Mouse (Mus musculus): ENCODE results near the gene Iffo1. TPM values are rescaled to one million over a fixed set of nuclear protein-coding genes. Genes with fewer than 3 reads are reported as not detected.

Gene Iffo1
- polyA plus RNA-seq, 1 experiment from 2014 or later: 11.9 TPM

DNA sequence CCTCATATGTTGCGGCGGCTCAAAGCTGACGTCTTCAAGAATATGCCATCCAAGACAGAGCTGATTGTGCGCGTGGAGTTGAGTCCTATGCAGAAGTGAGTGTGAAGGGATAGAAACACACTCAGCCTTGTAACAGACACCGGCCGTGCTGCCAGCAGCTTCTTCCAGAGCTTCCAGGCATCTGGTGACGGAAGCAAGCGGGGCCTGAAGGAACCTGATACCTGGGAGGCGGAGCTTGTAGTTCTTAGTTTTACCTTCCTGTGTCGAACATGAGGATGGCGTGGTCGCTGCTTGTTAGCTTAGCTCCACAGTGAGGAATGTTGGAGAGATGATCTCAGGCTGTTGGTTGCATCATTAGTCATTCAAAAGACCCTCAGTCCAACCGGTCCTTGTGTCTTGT is 35.7 kb upstream of the Iffo1 start:
- H3K9me3 ChIP-seq (replicated peaks): no peaks in the 10 kb centered on the region
- H3K9ac ChIP-seq: no peak overlapping the region
- no peaks in the 10 kb centered on the region for H3K4me1 ChIP-seq
- H3K27ac ChIP-seq: no peak overlapping the region
- H3K36me3 ChIP-seq (ENCODE audit: poor library complexity, severe bottlenecking): peaks cover 100% of the 10 kb centered on the region
- H3K27me3 ChIP-seq: no peaks in the 10 kb centered on the region
- no peak for ATAC-seq
- H3K4me2 ChIP-seq: no peak overlapping the region
- H3K4me3 ChIP-seq: no peak overlapping the region
- 90% methylated on average over 14 of the region's 14 CpGs for WGBS

DNA sequence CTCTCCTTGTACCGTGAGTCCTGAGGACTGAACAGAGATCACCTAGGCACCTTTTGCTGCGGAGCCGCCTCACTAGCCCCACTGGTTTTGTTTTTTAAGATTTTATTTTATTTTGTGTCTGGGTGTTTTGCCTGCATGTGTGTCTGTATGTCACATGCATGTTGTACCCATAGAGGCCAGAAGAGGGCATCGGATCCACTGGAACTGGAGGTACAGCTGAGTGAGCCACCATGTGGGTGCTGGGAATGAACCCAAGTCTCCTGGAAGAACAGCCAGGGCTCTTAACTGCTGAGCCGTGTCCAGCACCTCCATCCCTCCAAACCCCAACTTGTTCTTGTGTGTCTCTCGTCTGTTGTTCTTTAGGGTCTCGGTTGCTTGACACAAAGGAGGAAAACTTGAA is 34.1 kb upstream of the Iffo1 start:
- H3K9ac ChIP-seq: no peak overlapping the region
- no peak overlapping the region for H3K4me3 ChIP-seq
- ATAC-seq: no peak
- WGBS: 90% methylated on average over 7 of the region's 7 CpGs
- no peaks in the 10 kb centered on the region for H3K4me1 ChIP-seq
- no peaks in the 10 kb centered on the region for H3K9me3 ChIP-seq (replicated peaks)
- H3K36me3 ChIP-seq (ENCODE audit: poor library complexity, severe bottlenecking): peaks cover 98% of the 10 kb centered on the region
- H3K27ac ChIP-seq: no peak overlapping the region
- no peak overlapping the region for H3K4me2 ChIP-seq
- no peaks in the 10 kb centered on the region for H3K27me3 ChIP-seq

DNA sequence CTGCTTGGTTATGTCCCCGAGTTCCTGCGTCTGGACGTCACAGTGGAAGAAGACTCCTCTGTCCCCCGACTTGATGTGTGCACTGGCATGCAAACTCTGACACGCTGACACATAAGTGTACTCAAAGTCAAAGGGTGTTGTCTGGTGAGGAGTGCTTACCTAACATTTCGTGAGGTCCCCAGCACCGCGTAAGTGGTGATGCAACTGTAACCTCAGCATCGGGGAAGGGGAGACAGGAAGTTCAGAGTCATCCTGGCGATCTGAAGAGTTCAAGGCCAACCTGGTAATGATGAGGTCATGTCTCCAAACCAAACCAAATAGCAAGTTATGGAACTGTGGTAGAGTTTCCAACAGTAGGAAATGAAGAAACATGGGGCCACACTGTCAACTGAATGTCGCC is 32.5 kb upstream of the Iffo1 start:
- Histone ChIP-seq H3K27ac (no peak overlapping the region), H3K9me3 (replicated peaks) (no peaks in the 10 kb centered on the region), H3K36me3 (ENCODE audit: poor library complexity, severe bottlenecking) (peaks cover 98% of the 10 kb centered on the region), H3K9ac (no peak overlapping the region), H3K4me3 (no peak overlapping the region), H3K4me2 (no peak overlapping the region), H3K27me3 (no peaks in the 10 kb centered on the region), H3K4me1 (no peaks in the 10 kb centered on the region)
- ATAC-seq: no peak
- WGBS: 95% methylated on average over 11 of the region's 11 CpGs

DNA sequence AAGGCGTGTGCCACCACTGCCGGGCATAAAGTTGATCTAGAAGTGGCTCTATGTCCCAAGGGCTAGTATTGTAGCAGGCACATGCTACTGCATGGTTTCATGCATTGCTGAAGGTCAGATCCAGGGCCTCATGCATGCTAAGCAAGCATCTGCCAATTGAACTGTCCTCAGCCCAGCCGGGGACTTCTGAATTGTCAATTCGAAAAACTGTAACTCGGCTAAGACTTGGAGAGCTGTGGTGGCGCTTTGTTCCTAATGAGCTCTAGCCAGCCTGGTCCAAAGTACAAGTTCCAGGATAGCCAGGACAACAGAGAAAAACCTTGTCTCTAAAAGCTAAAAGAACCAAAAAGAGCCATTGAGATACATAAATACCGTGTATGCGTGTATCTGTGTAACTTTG is 25.7 kb upstream of the Iffo1 start:
- Histone ChIP-seq H3K27me3 (no peaks in the 10 kb centered on the region), H3K9ac (no peak overlapping the region), H3K27ac (no peak overlapping the region), H3K4me1 (no peaks in the 10 kb centered on the region), H3K4me2 (no peak overlapping the region), H3K4me3 (no peak overlapping the region), H3K36me3 (ENCODE audit: poor library complexity, severe bottlenecking) (peaks cover 97% of the 10 kb centered on the region), H3K9me3 (replicated peaks) (no peaks in the 10 kb centered on the region)
- ATAC-seq: no peak
- 94% methylated on average over 8 of the region's 8 CpGs for WGBS

DNA sequence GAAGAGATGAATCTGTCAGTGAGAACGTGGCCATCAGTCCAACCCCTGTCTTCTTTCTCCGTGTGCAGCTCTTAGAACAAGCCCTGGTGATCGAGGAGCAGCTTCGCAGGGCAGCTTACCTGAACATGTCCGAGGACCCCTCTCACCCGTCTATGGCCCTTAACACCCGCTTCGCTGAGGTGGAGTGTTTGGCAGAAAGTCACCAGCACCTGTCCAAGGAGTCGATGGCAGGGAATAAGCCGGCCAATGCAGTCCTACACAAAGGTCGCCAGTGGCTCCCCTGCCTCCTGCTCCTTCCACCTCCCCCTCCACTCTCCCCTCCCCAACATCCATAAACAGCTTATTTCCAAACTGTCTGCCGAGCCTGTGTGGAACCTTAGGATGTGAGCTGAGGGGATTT is 16.3 kb upstream of the Iffo1 start:
- H3K9me3 ChIP-seq (replicated peaks): no peaks in the 10 kb centered on the region
- no peak overlapping the region for H3K27ac ChIP-seq
- no peak overlapping the region for H3K4me2 ChIP-seq
- 92% methylated on average over 12 of the region's 12 CpGs for whole genome bisulfite sequencing
- no peak overlapping the region for H3K9ac ChIP-seq
- no peak overlapping the region for H3K4me3 ChIP-seq
- H3K36me3 ChIP-seq (ENCODE audit: poor library complexity, severe bottlenecking): peaks cover 77% of the 10 kb centered on the region
- no peaks in the 10 kb centered on the region for H3K27me3 ChIP-seq
- peaks cover 20% of the 10 kb centered on the region for H3K4me1 ChIP-seq
- ATAC-seq: no peak

DNA sequence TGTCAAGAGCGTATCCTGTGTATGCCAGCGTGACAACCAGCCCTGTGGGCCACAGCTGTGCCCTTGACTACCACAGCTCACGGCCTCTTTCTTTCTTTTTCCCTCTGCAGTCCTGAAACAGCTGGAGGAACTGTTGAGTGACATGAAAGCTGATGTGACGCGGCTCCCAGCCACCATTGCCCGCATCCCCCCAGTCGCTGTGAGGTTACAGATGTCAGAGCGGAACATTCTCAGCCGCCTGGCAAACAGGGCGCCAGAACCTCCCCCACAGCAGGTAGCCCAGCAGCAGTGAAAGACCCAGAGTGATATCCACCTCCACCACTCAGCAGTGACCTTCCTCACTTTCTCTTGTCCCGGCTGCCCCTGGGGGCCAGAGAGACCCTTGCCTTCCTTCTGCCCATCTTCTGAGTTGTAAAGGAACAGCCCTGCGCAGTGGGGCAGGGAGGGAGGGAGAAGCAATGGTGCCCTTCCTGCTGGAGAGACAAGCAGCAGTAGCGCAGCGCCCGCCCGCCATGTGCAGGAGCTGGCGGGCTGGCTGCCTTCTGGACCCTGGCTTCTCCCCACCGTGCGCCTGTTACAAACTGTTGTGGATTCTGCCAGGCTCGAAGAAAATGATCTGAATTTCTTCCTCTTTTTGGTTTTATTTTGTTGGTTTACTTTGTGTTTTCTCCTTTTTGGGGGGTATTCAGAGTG is 15.2 kb upstream of the Iffo1 start:
- peaks cover 20% of the 10 kb centered on the region for H3K4me1 ChIP-seq
- H3K36me3 ChIP-seq (ENCODE audit: poor library complexity, severe bottlenecking): peaks cover 76% of the 10 kb centered on the region
- H3K9ac ChIP-seq: no peak overlapping the region
- H3K4me2 ChIP-seq: no peak overlapping the region
- no peak overlapping the region for H3K27ac ChIP-seq
- WGBS: 86% methylated on average over 20 of the region's 20 CpGs
- no peaks in the 10 kb centered on the region for H3K27me3 ChIP-seq
- H3K9me3 ChIP-seq (replicated peaks): no peaks in the 10 kb centered on the region
- H3K4me3 ChIP-seq: no peak overlapping the region
- ATAC-seq: no peak

DNA sequence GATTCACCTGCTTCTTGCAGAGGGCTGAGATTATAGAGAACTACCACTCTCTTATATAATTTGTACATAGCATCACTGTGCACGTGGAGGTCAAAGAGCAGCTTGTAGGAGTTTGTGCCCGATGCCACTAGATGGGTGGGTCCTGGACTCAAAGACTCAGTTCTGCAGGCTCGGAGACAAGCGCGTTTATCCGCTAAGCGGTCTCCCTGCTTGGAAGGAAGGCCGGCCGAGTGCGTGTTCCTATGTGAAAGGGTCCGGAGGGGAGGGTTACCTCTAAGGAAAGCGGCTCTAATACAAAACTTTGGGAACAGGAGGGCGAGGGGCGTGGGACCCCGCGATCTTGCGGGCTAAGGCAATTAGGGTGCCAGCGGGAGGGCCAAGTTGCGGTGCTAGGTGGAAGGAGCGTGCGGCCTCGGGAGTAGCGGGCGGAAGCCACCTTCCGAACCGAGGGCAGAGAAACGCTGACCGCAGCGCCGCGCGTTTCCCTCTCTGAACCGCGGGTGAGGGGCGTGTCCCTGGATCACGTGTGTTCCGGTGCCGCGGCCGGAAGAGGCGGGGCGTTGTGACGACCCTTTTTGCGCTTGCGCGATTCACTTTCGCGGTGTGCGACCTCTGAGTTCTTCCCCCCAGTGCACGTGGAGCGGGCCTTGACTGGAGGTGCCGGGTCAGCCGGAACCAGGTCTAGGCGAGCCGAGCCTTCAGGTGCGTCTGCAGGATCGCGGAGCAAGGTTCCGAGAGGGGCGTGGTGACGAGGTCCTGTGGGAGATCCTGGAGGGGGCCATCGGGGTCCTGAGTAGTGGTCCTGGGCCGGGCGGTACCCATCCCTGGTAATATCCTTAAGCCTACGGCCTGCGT is 13.5 kb upstream of the Iffo1 start, which contains the start of gene Nop2:
Nop2 (plus strand) TSS at position 608 of the 855 bp plus-strand sequence.
- Histone ChIP-seq H3K4me1 (peaks cover 20% of the 10 kb centered on the region), H3K27me3 (no peaks in the 10 kb centered on the region), H3K36me3 (ENCODE audit: poor library complexity, severe bottlenecking) (peaks cover 75% of the 10 kb centered on the region), H3K4me2 (peak within 1 kb of the TSS; percentile 96), H3K9me3 (replicated peaks) (no peaks in the 10 kb centered on the region), H3K9ac (peak within 1 kb of the TSS; percentile 88), H3K27ac (peak within 1 kb of the TSS; percentile 83), H3K4me3 (peak within 1 kb of the TSS; percentile 78)
- WGBS: under 1% methylated on average over 64 of the region's 66 CpGs
- peak; percentile 94 for ATAC-seq

DNA sequence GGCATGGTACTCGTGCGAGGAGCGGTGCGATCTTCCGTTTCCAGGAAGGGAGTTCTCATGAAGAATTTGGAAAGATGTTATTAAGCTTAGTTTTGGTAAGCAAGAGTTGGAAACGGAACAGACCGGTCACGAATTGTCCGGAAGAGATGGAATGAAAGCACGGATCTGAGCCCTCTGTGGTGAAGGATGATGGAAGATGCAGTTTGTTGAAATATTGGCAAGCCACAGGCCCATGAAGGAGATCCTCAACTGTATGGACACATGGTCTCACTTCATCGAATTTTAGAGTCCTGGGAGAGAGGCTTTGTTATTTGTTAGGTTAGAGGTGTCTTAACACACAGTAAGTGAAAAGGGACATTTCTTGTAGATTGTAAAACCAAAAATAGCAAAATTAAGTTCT is 12.6 kb upstream of the Iffo1 start:
- WGBS: 12% methylated on average over 11 of the region's 11 CpGs
- no peaks in the 10 kb centered on the region for H3K9me3 ChIP-seq (replicated peaks)
- no peaks in the 10 kb centered on the region for H3K27me3 ChIP-seq
- H3K27ac ChIP-seq: no peak overlapping the region
- H3K4me1 ChIP-seq: peaks cover 20% of the 10 kb centered on the region
- peak overlapping the region; percentile 88 for H3K9ac ChIP-seq
- peaks cover 75% of the 10 kb centered on the region for H3K36me3 ChIP-seq (ENCODE audit: poor library complexity, severe bottlenecking)
- peak overlapping the region; percentile 96 for H3K4me2 ChIP-seq
- ATAC-seq: no peak
- peak overlapping the region; percentile 78 for H3K4me3 ChIP-seq

DNA sequence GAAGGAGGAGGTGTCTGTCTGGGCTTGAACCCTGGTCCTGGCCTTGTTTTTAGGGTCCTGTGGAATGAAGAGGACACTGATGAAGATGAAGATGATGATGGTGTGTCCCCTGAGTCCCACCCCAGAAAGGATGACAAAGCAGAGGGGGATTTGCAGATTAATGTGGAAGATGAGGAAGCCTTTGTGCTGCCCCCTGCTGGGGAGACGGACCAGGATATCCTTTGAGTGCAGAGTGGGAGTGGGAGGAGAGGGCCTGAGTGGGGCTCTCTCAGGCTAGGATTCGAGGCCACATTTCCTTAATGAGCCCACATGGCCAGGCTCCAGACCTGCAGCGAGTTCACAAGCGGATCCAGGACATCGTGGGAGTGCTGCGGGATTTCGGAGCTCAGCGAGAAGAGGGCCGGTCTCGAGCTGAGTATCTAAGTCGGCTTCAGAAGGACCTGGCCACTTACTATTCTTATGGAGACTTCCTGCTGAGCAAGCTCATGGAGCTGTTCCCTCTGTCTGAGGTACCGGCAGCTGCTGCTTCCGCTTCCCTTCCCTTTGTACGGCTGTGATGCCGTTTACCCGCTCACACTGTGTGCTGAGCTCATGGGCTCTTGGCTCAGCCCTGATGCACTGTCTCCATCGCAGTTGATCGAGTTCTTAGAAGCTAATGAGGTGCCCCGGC is 7.9 kb upstream of the Iffo1 start:
- no peak overlapping the region for H3K27ac ChIP-seq
- H3K4me3 ChIP-seq: no peak overlapping the region
- ATAC-seq: no peak
- peaks cover 15% of the 10 kb centered on the region for H3K4me1 ChIP-seq
- H3K36me3 ChIP-seq (ENCODE audit: poor library complexity, severe bottlenecking): peaks cover 89% of the 10 kb centered on the region
- no peaks in the 10 kb centered on the region for H3K9me3 ChIP-seq (replicated peaks)
- no peak overlapping the region for H3K9ac ChIP-seq
- no peak overlapping the region for H3K4me2 ChIP-seq
- H3K27me3 ChIP-seq: no peaks in the 10 kb centered on the region
- WGBS: 84% methylated on average over 19 of the region's 19 CpGs

DNA sequence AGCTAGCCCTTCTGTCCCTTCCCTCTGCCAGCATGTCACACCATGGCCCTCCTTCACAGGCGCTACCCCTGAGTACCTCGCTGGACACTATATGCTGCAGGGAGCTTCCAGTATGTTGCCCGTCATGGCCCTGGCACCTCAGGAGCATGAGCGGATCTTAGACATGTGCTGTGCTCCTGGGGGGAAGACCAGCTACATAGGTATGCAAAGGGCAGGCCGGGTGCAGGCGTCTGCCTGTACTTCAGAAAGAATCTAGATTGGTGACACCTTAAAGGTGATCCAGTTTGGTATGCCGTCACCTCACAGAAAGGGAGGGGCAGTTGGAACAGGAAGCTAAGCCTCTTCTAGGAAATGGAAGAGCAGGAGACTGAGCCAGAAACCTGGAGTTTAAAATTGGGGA is 5.3 kb upstream of the Iffo1 start:
- Histone ChIP-seq H3K4me3 (no peak overlapping the region), H3K9ac (no peak overlapping the region), H3K9me3 (replicated peaks) (no peaks in the 10 kb centered on the region), H3K4me1 (peaks cover 5% of the 10 kb centered on the region), H3K27me3 (no peaks in the 10 kb centered on the region), H3K27ac (no peak overlapping the region), H3K4me2 (no peak overlapping the region), H3K36me3 (ENCODE audit: poor library complexity, severe bottlenecking) (peaks cover 94% of the 10 kb centered on the region)
- WGBS: 94% methylated on average over 7 of the region's 7 CpGs
- ATAC-seq: no peak

DNA sequence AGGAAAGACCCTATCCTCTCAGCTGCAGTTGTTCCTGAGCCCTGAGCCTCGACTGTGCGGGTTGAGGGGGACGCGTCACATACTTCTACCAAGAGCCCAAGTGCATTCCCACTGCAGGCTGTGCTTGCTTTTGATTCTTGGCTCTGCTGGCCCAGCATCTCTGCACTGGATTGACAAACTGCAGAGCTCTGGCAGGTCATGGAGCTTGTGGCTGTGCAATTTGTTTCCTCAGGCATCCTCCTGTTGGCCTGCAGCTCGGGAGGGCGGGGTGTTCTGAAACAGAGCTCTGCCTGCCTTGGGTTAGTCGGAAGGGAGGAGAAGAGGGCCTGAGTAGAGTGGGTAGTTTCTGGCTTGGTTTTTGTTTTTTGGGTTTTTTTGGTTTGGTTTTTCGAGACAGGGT is 2.6 kb upstream of the Iffo1 start:
- no peak for ATAC-seq
- Histone ChIP-seq H3K9me3 (replicated peaks) (no peaks in the 10 kb centered on the region), H3K4me2 (no peak overlapping the region), H3K9ac (no peak overlapping the region), H3K4me3 (no peak overlapping the region), H3K36me3 (ENCODE audit: poor library complexity, severe bottlenecking) (peaks cover 68% of the 10 kb centered on the region), H3K27ac (no peak overlapping the region), H3K27me3 (no peaks in the 10 kb centered on the region), H3K4me1 (peaks cover 25% of the 10 kb centered on the region)
- 93% methylated on average over 8 of the region's 8 CpGs for WGBS

DNA sequence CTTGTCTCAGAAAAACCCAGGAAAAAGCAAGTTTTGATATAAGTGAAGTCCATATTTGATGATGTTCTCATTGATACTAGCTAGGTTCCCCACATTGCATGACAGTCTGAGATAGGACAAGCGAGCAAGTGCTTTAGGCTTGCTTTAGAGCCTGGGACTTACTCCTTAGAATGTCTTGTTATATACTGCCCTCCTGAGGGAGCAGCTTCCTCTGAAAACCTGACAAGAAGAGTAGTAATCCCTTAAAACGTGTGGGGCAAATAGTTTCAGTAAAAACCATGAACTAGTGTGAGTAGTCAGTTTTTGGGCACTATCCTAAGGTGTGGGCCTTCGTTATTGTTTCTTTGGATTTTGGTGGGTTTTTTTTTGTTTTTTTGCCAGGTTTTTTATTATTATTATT is 1.9 kb upstream of the Iffo1 start:
- H3K27ac ChIP-seq: no peak overlapping the region
- H3K4me2 ChIP-seq: no peak overlapping the region
- no peaks in the 10 kb centered on the region for H3K27me3 ChIP-seq
- H3K9ac ChIP-seq: no peak overlapping the region
- no peaks in the 10 kb centered on the region for H3K9me3 ChIP-seq (replicated peaks)
- WGBS: 81% methylated on average over 3 of the region's 3 CpGs
- H3K36me3 ChIP-seq (ENCODE audit: poor library complexity, severe bottlenecking): peaks cover 63% of the 10 kb centered on the region
- no peak overlapping the region for H3K4me3 ChIP-seq
- H3K4me1 ChIP-seq: peaks cover 32% of the 10 kb centered on the region
- no peak for ATAC-seq

All from forebrain, embryonic 13.5 days (tissue).